21 mouse cellular contexts compared by ENCODE assay signal in genomic region chrX:95077013-95077699, GRCm38 (mm10). TPM values are rescaled to one million over a fixed set of nuclear protein-coding genes. Genes with fewer than 3 reads are reported as not detected.
DNase-seq lines count a peak whose midpoint lies in the region; ATAC-seq and TF ChIP-seq lines count a peak whose summit lies in the region.
"Had no signal": no experiment of that assay in that cellular context is flagged by ENCODE, and none has a peak within 500 bp of the region (broad histone marks: within the 10 kb centered on the region; RNA-seq: fewer than 3 reads in every experiment).

No protein-coding gene starts in this region.

- 75% methylated on average over 9 of the region's 9 CpGs for WGBS in lung, postnatal 0 days

- no peak for TF ChIP-seq RAD21 in CH12.LX (IDR thresholded peaks at IDR 0.05; ENCODE audit: low read depth, low read length)

- no peak overlapping the region for H3K4me3 ChIP-seq in lung, postnatal 0 days (ENCODE audit: low read depth, low read length)
- H3K4me3 ChIP-seq in CH12.LX (replicated peaks in 1 of 3; ENCODE audit: low read depth in 2 of 3, low read length in 2 of 3, poor library complexity in 1 of 3) (no peak overlapping the region), myocyte (no peak overlapping the region)
- H3K4me3 ChIP-seq: midbrain, embryonic 12.5 days had no signal

- no peak overlapping the region for H3K4me2 ChIP-seq in lung, postnatal 0 days (replicated peaks; ENCODE audit: low read depth, low read length)
- H3K4me2 ChIP-seq in CH12.LX (ENCODE audit: insufficient read depth, low read depth, poor library complexity, severe bottlenecking) = no peak overlapping the region
- no peak overlapping the region for H3K4me2 ChIP-seq in myocyte (ENCODE audit: low read depth)
- H3K4me2 ChIP-seq: liver, embryonic 11.5 days; midbrain, embryonic 12.5 days had no signal

- DNase-seq in lung, postnatal 25 days (ENCODE audit: low spot score) = peak; percentile 0
- no peak for DNase-seq in lung, postnatal 0 days (ENCODE audit: low spot score)
- DNase-seq in CH12.LX (ENCODE audit: extremely low read depth) = peak; percentile 42
- no peak for DNase-seq in retina, embryonic 14.5 days (ENCODE audit: low spot score)
- no peak for DNase-seq in spleen, adult 18-20 months
- DNase-seq: adrenal gland, postnatal 14 days; cerebellum, adult 11 months; cerebellum, postnatal 10 days; embryo, embryonic 11 days; forebrain, postnatal 0 days; kidney, adult 9 months; kidney, postnatal 25 days; left cerebral cortex, postnatal 4 days; right cerebral cortex, postnatal 14 days; thymus, adult 2 months had no signal

- no peak for ATAC-seq in lung, postnatal 0 days
- ATAC-seq in common myeloid progenitor, adult 5-6 weeks (replicated peaks; ENCODE audit: low read depth, poor library complexity, severe bottlenecking) = peak; percentile 90
- no peak for ATAC-seq in monocyte, adult 5-6 weeks (replicated peaks; ENCODE audit: insufficient number of reproducible peaks, low FRiP score, low TSS enrichment, poor library complexity, severe bottlenecking)
- ATAC-seq: forebrain, postnatal 0 days; Patski had no signal

- H3K79me2 ChIP-seq in CH12.LX (replicated peaks; ENCODE audit: control insufficient read depth, extremely low read depth, insufficient read depth, poor library complexity, severe bottlenecking) = no peaks in the 10 kb centered on the region
- H3K79me2 ChIP-seq in myocyte (ENCODE audit: control insufficient read depth, insufficient read depth) = no peaks in the 10 kb centered on the region

- dilution Hi-C loops in CH12.LX (cut with MboI; ENCODE audit: extremely low pct_ligation_motif_present, extremely low pct_unique_long_range_greater_than_20kb, low sequenced_read_pairs) = no loop called here

- TF ChIP-seq POLR2A in CH12.LX (IDR thresholded peaks at IDR 0.05; ENCODE audit: low read depth, low read length) = no peak
- no peak for TF ChIP-seq POLR2A in myocyte (IDR thresholded peaks at IDR 0.05; ENCODE audit: insufficient read length, low read depth)

- H3K27ac ChIP-seq in lung, postnatal 0 days (ENCODE audit: low read length) = no peak overlapping the region
- H3K27ac ChIP-seq in CH12.LX (ENCODE audit: insufficient read depth, low read depth) = no peak overlapping the region
- H3K27ac ChIP-seq: midbrain, embryonic 12.5 days had no signal

- H3K4me1 ChIP-seq in lung, postnatal 0 days (ENCODE audit: insufficient read depth, low read depth, low read length) = no peaks in the 10 kb centered on the region
- H3K4me1 ChIP-seq in CH12.LX (ENCODE audit: control insufficient read depth in 1 of 2, insufficient read depth in 2 of 2) = peaks cover 0 to 6% of the 10 kb centered on the region in 2 experiments; a peak in 1 of 4 replicates
- H3K4me1 ChIP-seq: midbrain, embryonic 12.5 days had no signal

- no peak overlapping the region for H3K9ac ChIP-seq in lung, postnatal 0 days (replicated peaks; ENCODE audit: low read depth)
- H3K9ac ChIP-seq in CH12.LX (ENCODE audit: insufficient read depth, low read depth) = no peak overlapping the region
- H3K9ac ChIP-seq: forebrain, postnatal 0 days; midbrain, embryonic 12.5 days had no signal

- no peak for TF ChIP-seq EP300 in lung, postnatal 0 days (IDR thresholded peaks at IDR 0.05)
- TF ChIP-seq EP300 in CH12.LX (IDR thresholded peaks at IDR 0.05; ENCODE audit: low read length) = no peak

- in situ Hi-C loops in CH12.LX (cut with MboI; ENCODE audit: low pct_ligation_motif_present, low pct_unique_long_range_greater_than_20kb, low sequenced_read_pairs) = no loop called here

- H3K27me3 ChIP-seq in lung, postnatal 0 days (replicated peaks; ENCODE audit: insufficient read depth, low read length) = no peaks in the 10 kb centered on the region
- H3K27me3 ChIP-seq in CH12.LX (replicated peaks) (no peaks in the 10 kb centered on the region), myocyte (ENCODE audit: control insufficient read depth, insufficient read depth, insufficient read length) (no peaks in the 10 kb centered on the region)
- H3K27me3 ChIP-seq: midbrain, embryonic 12.5 days had no signal

- TF ChIP-seq CTCF in lung, postnatal 0 days (IDR thresholded peaks at IDR 0.05) = no peak
- TF ChIP-seq CTCF in CH12.LX (conservative IDR thresholded peaks at IDR 0.05 in 1 of 2, IDR thresholded peaks at IDR 0.05 in 1 of 2; ENCODE audit: low read depth in 2 of 2, low read length in 2 of 2) = no peak

- no peaks in the 10 kb centered on the region for H3K9me3 ChIP-seq in lung, postnatal 0 days (ENCODE audit: low read length)
- no peaks in the 10 kb centered on the region for H3K9me3 ChIP-seq in CH12.LX (replicated peaks; ENCODE audit: low read length)
- H3K9me3 ChIP-seq: midbrain, embryonic 12.5 days had no signal

- no peaks in the 10 kb centered on the region for H3K36me3 ChIP-seq in lung, postnatal 0 days (ENCODE audit: insufficient read depth, low read length)
- H3K36me3 ChIP-seq in CH12.LX (replicated peaks in 1 of 2; ENCODE audit: control insufficient read depth in 1 of 2, insufficient read depth in 1 of 2, low read length in 1 of 2) (no peaks in the 10 kb centered on the region), myocyte (ENCODE audit: control insufficient read depth, insufficient read depth) (no peaks in the 10 kb centered on the region)
- H3K36me3 ChIP-seq: midbrain, embryonic 12.5 days had no signal

- H3ac ChIP-seq in myocyte (ENCODE audit: control insufficient read depth, insufficient read length) = no peak overlapping the region

TF ChIP-seq in CH12.LX, 34 proteins besides CTCF, POLR2A, EP300 and RAD21:
- TF ChIP-seq HCFC1 (IDR thresholded peaks at IDR 0.05; ENCODE audit: low read depth, low read length) (no peak), TBP (conservative IDR thresholded peaks at IDR 0.05; ENCODE audit: low read depth, low read length) (no peak), MAFK (IDR thresholded peaks at IDR 0.05; ENCODE audit: insufficient replicate concordance, low read length) (no peak), GABPA (IDR thresholded peaks at IDR 0.05; ENCODE audit: insufficient replicate concordance, low read depth, low read length) (no peak), MEF2A (IDR thresholded peaks at IDR 0.05; ENCODE audit: borderline replicate concordance, low read depth, low read length) (no peak)
TF ChIP-seq in CH12.LX: peak in this region for 0.

TF ChIP-seq in myocyte, 11 proteins besides CTCF, POLR2A, EP300 and RAD21:
- TF ChIP-seq MYOD1 (IDR thresholded peaks at IDR 0.05; ENCODE audit: control insufficient read depth in 1 of 3, insufficient read length in 2 of 3, low read depth in 2 of 3) (no peak), REST (IDR thresholded peaks at IDR 0.05; ENCODE audit: insufficient read depth, insufficient read length) (no peak), MAX (IDR thresholded peaks at IDR 0.05; ENCODE audit: low read depth) (no peak), E2F4 (IDR thresholded peaks at IDR 0.05; ENCODE audit: insufficient read depth) (no peak), SRF (IDR thresholded peaks at IDR 0.05; ENCODE audit: control insufficient read depth, insufficient read length, low read depth) (no peak), TCF3 (IDR thresholded peaks at IDR 0.05; ENCODE audit: insufficient read length, low read depth) (no peak), CEBPB (IDR thresholded peaks at IDR 0.05; ENCODE audit: insufficient read depth, poor library complexity, severe bottlenecking) (0 out of 2 replicates have a peak, but pooled peaks have one; percentile 44)

RNA-seq across cellular contexts. Expression of gene Spin4, which starts 50.7 kb away (rescaled TPM):
- 4.6 and 5.5 TPM in 2 replicates for polyA plus RNA-seq in lung, postnatal 0 days (2015; fragmentation: Nextera tagmentation; extraction: Ambion mirVana)
- total RNA-seq in CH12.LX (2012; rRNA removed) = 0.98 and 1.2 TPM in 2 replicates
- total RNA-seq in CH12.LX (2014; rRNA removed) = 1.8 and 2.0 TPM in 2 replicates
- polyA plus RNA-seq in CH12.LX (2012; ENCODE audit: insufficient read length, low read depth) = 0.33 and 0.41 TPM in 2 replicates
- total RNA-seq in common myeloid progenitor, adult 5-6 weeks (2017) = 0.55 TPM in 1 of 2 replicates, not detected in the other
- 0.35 TPM for polyA plus RNA-seq in myocyte (2012; fragmentation: generic; extraction: Trizol)
- 0.11 to 0.38 TPM in 2 of 3 replicates, not detected in the other for total RNA-seq in monocyte, adult 5-6 weeks (2017)

Comparison
In these comparisons a context has a peak if more than half of its experiments do, and no peak if none do; other contexts are left out.
1. DNase-seq: peak in lung, postnatal 25 days (single experiment) and CH12.LX (single experiment); none in lung, postnatal 0 days (single experiment), retina, embryonic 14.5 days (single experiment) and spleen, adult 18-20 months (0 of 2).